Mouse (Mus musculus) v-Abl transformed pro-B cells (cell line): Measurements from ENCODE around the gene Tssk2.

Experiments
- in situ Hi-C, 2 experiments: fragments of 400-800 bp; cut with MboI; formaldehyde crosslinking; loops; one replicate each; pipeline ENCODE4 v1.15.1; 2025; ENCODE audit not compliant: unreplicated experiment in 2 of 2

The Tssk2 gene

GRCm38 (mm10) chr16:17938187-17938586, 39.8 kb downstream of the Tssk2 start:
- in situ Hi-C loops, result loop anchor here in 1 of 2 experiments (10.0 kb wide), 1 partner anchor 47 kb away; the partner anchor contains the start of gene Vpreb2

GRCm38 (mm10) chr16:17938821-17939220, 40.4 kb downstream of the Tssk2 start:
- in situ Hi-C loops, result loop anchor here in 1 of 2 experiments (10.0 kb wide), 1 partner anchor 46 kb away; the partner anchor contains the start of gene Vpreb2

- in situ Hi-C loops, result loop anchor here in 1 of 2 experiments (10.0 kb wide), 1 partner anchor 45 kb away; the partner anchor contains the start of gene Vpreb2
Measured at GRCm38 (mm10) chr16:17939255-17939751, 40.9 kb downstream of the Tssk2 start.

- in situ Hi-C loops, result no loop called here
Measured at GRCm38 (mm10) chr16:17943466-17943865, 45.0 kb downstream of the Tssk2 start.

GRCm38 (mm10) chr16:17945081-17945831, 46.8 kb downstream of the Tssk2 start:
- in situ Hi-C loops, result no loop called here

- in situ Hi-C loops, result no loop called here
Measured at GRCm38 (mm10) chr16:17949421-17949877, 51.0 kb downstream of the Tssk2 start.
